Mouse (Mus musculus): ENCODE results near the gene 4930470P17Rik. TPM values are rescaled to one million over a fixed set of nuclear protein-coding genes. Genes with fewer than 3 reads are reported as not detected.
"Not testable (repeated sequence)": the region's sequence is repeated elsewhere in the genome, so short reads cannot be mapped to it uniquely, and the experiment has no call there.

4930470P17Rik gene
- polyA plus RNA-seq, 1 experiment, result not detected

GRCm38 (mm10) chr2:170632998-170633622, 31.3 kb upstream of the 4930470P17Rik start:
- Histone ChIP-seq H3K36me3 (ENCODE audit: control insufficient read depth, insufficient read depth, low read length) (no peaks in the 10 kb centered on the region), H3K27ac (ENCODE audit: control insufficient read depth, insufficient read depth, low read length) (no peak overlapping the region), H3K4me3 (ENCODE audit: control insufficient read depth, insufficient read depth, low read length) (no peak overlapping the region), H3K27me3 (ENCODE audit: control insufficient read depth, insufficient read depth, low read length) (no peaks in the 10 kb centered on the region), H3K4me1 (replicated peaks; ENCODE audit: control insufficient read depth, insufficient read depth, low read length) (no peaks in the 10 kb centered on the region)
- DNase-seq, result no peak
- 99% methylated on average over 2 of the region's 2 CpGs for WGBS
- TF ChIP-seq POLR2A (IDR thresholded peaks at IDR 0.05; ENCODE audit: control insufficient read depth, extremely low read depth, insufficient read depth, low read length, poor library complexity) (no peak), CTCF (IDR thresholded peaks at IDR 0.05; ENCODE audit: borderline replicate concordance, control insufficient read depth, extremely low read depth, insufficient read depth, low read length, poor library complexity) (no peak)

- TF ChIP-seq POLR2A (IDR thresholded peaks at IDR 0.05; ENCODE audit: control insufficient read depth, extremely low read depth, insufficient read depth, low read length, poor library complexity), result no peak
- no peak for TF ChIP-seq CTCF (IDR thresholded peaks at IDR 0.05; ENCODE audit: borderline replicate concordance, control insufficient read depth, extremely low read depth, insufficient read depth, low read length, poor library complexity)
- no peak for DNase-seq
- Histone ChIP-seq H3K4me1 (replicated peaks; ENCODE audit: control insufficient read depth, insufficient read depth, low read length) (no peaks in the 10 kb centered on the region), H3K27me3 (ENCODE audit: control insufficient read depth, insufficient read depth, low read length) (no peaks in the 10 kb centered on the region), H3K4me3 (ENCODE audit: control insufficient read depth, insufficient read depth, low read length) (no peak overlapping the region), H3K36me3 (ENCODE audit: control insufficient read depth, insufficient read depth, low read length) (no peaks in the 10 kb centered on the region), H3K27ac (ENCODE audit: control insufficient read depth, insufficient read depth, low read length) (no peak overlapping the region)
These were observed 30.6 kb upstream of the 4930470P17Rik start for GRCm38 (mm10) chr2:170632386-170632785.

- Histone ChIP-seq H3K36me3 (ENCODE audit: control insufficient read depth, insufficient read depth, low read length) (no peaks in the 10 kb centered on the region), H3K27ac (ENCODE audit: control insufficient read depth, insufficient read depth, low read length) (no peak overlapping the region), H3K4me3 (ENCODE audit: control insufficient read depth, insufficient read depth, low read length) (no peak overlapping the region), H3K27me3 (ENCODE audit: control insufficient read depth, insufficient read depth, low read length) (no peaks in the 10 kb centered on the region), H3K4me1 (replicated peaks; ENCODE audit: control insufficient read depth, insufficient read depth, low read length) (no peaks in the 10 kb centered on the region)
- TF ChIP-seq POLR2A (IDR thresholded peaks at IDR 0.05; ENCODE audit: control insufficient read depth, extremely low read depth, insufficient read depth, low read length, poor library complexity), result no peak
- TF ChIP-seq CTCF (IDR thresholded peaks at IDR 0.05; ENCODE audit: borderline replicate concordance, control insufficient read depth, extremely low read depth, insufficient read depth, low read length, poor library complexity), result no peak
- DNase-seq, result no peak
- 90% methylated on average over 1 of the region's 1 CpGs for WGBS
These were observed 29.6 kb upstream of the 4930470P17Rik start for GRCm38 (mm10) chr2:170631375-170631774.

GRCm38 (mm10) chr2:170630553-170630952, 28.7 kb upstream of the 4930470P17Rik start:
- DNase-seq, result no peak
- 90% methylated on average over 11 of the region's 11 CpGs for WGBS
- no peak for TF ChIP-seq CTCF (IDR thresholded peaks at IDR 0.05; ENCODE audit: borderline replicate concordance, control insufficient read depth, extremely low read depth, insufficient read depth, low read length, poor library complexity)
- no peak for TF ChIP-seq POLR2A (IDR thresholded peaks at IDR 0.05; ENCODE audit: control insufficient read depth, extremely low read depth, insufficient read depth, low read length, poor library complexity)
- no peak overlapping the region for H3K4me3 ChIP-seq (ENCODE audit: control insufficient read depth, insufficient read depth, low read length)
- no peaks in the 10 kb centered on the region for H3K27me3 ChIP-seq (ENCODE audit: control insufficient read depth, insufficient read depth, low read length)
- no peak overlapping the region for H3K27ac ChIP-seq (ENCODE audit: control insufficient read depth, insufficient read depth, low read length)
- no peaks in the 10 kb centered on the region for H3K4me1 ChIP-seq (replicated peaks; ENCODE audit: control insufficient read depth, insufficient read depth, low read length)
- no peaks in the 10 kb centered on the region for H3K36me3 ChIP-seq (ENCODE audit: control insufficient read depth, insufficient read depth, low read length)

- H3K27ac ChIP-seq (ENCODE audit: control insufficient read depth, insufficient read depth, low read length); H3K4me3 ChIP-seq (ENCODE audit: control insufficient read depth, insufficient read depth, low read length); H3K27me3 ChIP-seq (ENCODE audit: control insufficient read depth, insufficient read depth, low read length); H3K4me1 ChIP-seq (replicated peaks; ENCODE audit: control insufficient read depth, insufficient read depth, low read length); DNase-seq; H3K36me3 ChIP-seq (ENCODE audit: control insufficient read depth, insufficient read depth, low read length): not testable (repeated sequence)
- 88% methylated on average over 11 of the region's 11 CpGs for WGBS
These were observed 26.2 kb upstream of the 4930470P17Rik start for GRCm38 (mm10) chr2:170627991-170628390.

- DNase-seq; H3K4me3 ChIP-seq (ENCODE audit: control insufficient read depth, insufficient read depth, low read length); H3K36me3 ChIP-seq (ENCODE audit: control insufficient read depth, insufficient read depth, low read length); H3K27me3 ChIP-seq (ENCODE audit: control insufficient read depth, insufficient read depth, low read length); H3K27ac ChIP-seq (ENCODE audit: control insufficient read depth, insufficient read depth, low read length); H3K4me1 ChIP-seq (replicated peaks; ENCODE audit: control insufficient read depth, insufficient read depth, low read length): not testable (repeated sequence)
- WGBS, result 92% methylated on average over 1 of the region's 1 CpGs
These were observed 22.5 kb upstream of the 4930470P17Rik start for GRCm38 (mm10) chr2:170624201-170624880.

GRCm38 (mm10) chr2:170622985-170623384, 21.2 kb upstream of the 4930470P17Rik start:
- Histone ChIP-seq H3K36me3 (ENCODE audit: control insufficient read depth, insufficient read depth, low read length) (no peaks in the 10 kb centered on the region), H3K4me1 (replicated peaks; ENCODE audit: control insufficient read depth, insufficient read depth, low read length) (no peaks in the 10 kb centered on the region), H3K4me3 (ENCODE audit: control insufficient read depth, insufficient read depth, low read length) (no peak overlapping the region), H3K27ac (ENCODE audit: control insufficient read depth, insufficient read depth, low read length) (no peak overlapping the region), H3K27me3 (ENCODE audit: control insufficient read depth, insufficient read depth, low read length) (no peaks in the 10 kb centered on the region)
- no peak for DNase-seq
- TF ChIP-seq POLR2A (IDR thresholded peaks at IDR 0.05; ENCODE audit: control insufficient read depth, extremely low read depth, insufficient read depth, low read length, poor library complexity), result no peak
- TF ChIP-seq CTCF (IDR thresholded peaks at IDR 0.05; ENCODE audit: borderline replicate concordance, control insufficient read depth, extremely low read depth, insufficient read depth, low read length, poor library complexity), result no peak
- 94% methylated on average over 13 of the region's 13 CpGs for WGBS
